Mouse (Mus musculus): ENCODE data around the gene Fam234a.
A peak's percentile ranks its signal among the peaks of the same experiment; 100 is the strongest.
"Not testable (repeated sequence)": the region's sequence is repeated elsewhere in the genome, so short reads cannot be mapped to it uniquely, and the experiment has no call there.

Gene Fam234a

DNA sequence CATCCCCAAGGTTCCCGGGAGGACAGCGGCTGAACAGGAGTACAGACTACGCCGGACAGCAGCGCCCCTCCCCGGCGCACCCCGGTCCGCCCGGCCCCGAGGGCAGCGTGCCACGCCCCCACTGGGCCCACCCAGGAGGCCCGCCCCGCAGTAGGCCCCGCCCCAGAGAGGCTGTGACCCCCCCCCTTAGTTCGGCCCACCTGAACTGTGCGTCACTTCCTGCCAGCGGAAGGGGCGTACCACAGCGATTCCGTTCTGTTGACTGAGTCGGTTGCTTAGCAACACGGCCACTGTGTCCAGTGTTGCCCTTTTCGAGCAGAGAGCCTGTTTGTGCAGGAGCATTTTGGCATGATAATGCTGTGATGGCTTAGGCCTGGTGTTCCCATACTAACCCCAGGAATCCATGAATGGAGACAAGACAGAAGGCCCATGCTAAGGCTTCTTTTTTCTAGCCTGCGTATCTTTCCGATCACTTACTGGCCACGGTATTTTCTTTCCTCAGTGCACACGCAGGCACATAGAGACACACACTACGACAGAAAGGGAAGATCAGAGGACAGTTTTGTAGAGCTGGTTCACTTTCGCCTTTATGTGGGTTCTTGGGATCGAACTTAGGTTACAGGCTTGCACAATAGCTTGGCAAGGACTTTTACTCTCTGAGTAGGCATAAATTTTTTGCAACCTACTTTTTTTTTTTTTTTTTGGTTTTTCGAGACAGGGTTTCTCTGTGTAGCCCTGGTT lies at the start of gene Fam234a:
Fam234a (minus strand) TSS at position 142 of the 741 bp plus-strand sequence.
- peak; percentile 95 for ATAC-seq (ENCODE audit: low TSS enrichment)

- ATAC-seq (ENCODE audit: low TSS enrichment) = no peak
Measured at GRCm38 (mm10) chr17:26289475-26289874, 45.4 kb upstream of the Fam234a start.

DNA sequence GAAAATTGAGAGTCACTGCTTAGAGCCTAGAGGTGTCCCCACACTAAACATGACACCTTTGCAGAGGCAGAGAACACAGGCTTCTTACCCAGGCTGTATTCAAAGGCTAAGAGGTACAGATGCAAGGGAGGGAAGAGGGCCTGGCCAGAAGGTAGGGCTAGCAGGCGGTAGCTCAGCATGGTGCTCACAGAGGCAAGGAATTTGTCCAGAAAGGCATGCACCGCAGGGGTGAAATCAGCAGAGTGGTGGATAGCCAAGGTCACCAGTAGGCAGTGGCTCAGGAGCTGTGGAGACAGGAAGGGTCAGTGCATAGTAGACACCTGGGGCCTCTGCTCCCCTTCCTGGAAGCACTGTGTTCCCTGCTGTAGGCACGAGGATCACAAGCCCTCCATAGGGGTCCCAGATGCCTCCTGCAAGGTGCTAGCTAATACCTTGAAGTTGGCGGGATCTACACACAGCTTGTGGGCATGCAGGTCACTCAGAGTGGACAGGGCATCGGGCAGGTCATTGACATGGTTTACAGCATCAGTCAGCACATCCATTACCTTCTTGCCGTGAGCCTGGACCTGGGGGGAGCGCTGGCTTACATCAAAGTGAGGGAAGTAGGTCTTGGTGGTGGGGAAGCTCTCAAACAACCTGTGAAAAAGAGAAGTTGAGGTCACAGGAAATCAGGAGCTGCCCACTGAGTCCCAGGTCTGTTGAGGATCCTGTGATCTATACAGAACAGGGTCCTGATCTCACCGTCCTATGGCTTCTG lies 42.3 kb upstream of the Fam234a start:
- ATAC-seq (ENCODE audit: low TSS enrichment) = no peak

DNA sequence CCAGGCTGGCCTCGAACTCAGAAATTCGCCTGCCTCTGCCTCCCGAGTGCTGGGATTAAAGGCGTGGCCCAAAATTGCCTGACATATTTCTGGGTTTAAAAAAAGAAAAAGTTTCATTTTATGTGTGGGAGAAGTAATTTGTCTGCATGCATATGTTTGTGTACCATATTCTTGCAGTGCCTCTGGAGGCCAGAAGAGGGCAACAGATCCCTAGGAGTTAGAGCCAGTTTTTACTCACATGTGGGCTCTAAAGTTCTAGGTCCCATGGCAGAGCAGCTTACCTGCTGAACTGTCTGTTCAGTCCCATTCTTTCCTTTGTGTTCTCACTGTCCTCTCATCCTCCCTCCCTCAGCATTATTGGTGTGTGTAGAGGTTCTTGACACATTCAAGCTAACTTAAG lies 32.7 kb upstream of the Fam234a start:
- ATAC-seq (ENCODE audit: low TSS enrichment) = no peak

DNA sequence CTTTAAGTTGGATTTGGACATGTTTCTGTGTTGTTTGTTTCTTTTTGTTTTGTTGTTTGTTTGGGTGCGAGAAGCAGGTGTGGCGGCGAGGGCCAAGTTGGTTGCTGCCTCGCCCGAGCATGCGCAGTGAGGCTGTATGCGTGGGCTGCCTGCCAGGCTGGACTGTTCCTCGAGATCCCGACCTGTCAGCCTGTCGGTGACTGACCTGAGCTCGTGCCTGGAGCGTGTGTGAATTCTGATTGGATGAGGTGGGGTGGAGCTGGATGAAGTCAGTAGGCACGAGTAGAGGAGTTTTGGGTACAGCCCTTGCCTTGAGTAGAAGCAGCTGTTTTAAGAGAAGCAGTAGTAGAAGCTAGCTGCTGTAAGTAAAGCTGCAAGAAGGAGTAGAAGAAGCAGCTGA lies 31.9 kb upstream of the Fam234a start:
- no peak for ATAC-seq (ENCODE audit: low TSS enrichment)

DNA sequence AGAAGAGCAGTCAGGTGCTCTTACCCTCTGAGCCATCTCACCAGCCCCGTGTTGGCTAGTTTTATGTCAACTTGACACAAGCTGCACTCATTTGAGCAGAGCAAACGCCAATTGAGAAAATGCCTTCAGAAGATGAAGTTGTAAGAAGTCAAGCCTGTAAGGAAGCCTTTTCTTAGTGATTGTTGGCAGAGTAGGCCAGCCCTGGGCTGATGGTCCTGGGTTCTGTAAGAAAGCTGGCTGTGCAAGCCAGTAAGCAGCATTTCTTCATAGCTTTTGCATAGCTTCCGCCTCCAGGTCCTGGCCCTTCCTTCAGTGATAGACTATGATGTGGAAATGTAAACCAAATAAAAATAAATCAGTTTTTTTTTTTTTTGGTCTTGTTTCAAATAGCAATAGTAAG lies 28.5 kb upstream of the Fam234a start:
- no peak for ATAC-seq (ENCODE audit: low TSS enrichment)

GRCm38 (mm10) chr17:26269577-26269976 lies 25.5 kb upstream of the Fam234a start:
- ATAC-seq (ENCODE audit: low TSS enrichment) = not testable (repeated sequence)

DNA sequence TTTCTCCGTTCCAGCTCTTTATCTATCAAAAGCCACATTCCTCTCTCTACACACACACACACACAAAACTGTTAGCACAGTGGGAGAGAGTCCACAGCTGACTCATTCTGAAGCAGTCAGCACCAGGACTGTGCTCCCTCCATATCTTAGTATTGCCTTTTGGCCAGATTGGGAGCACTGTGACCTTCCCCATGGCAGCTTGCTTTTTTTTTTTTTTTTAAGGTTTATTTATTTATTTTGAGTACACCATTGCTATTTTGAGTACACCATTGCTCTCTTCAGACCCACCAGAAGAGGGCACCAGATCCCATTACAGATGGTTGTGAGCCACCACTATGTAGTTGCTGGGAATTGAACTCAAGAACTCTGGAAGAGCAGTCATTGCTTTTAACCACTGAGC lies 24.8 kb upstream of the Fam234a start:
- no peak for ATAC-seq (ENCODE audit: low TSS enrichment)

DNA sequence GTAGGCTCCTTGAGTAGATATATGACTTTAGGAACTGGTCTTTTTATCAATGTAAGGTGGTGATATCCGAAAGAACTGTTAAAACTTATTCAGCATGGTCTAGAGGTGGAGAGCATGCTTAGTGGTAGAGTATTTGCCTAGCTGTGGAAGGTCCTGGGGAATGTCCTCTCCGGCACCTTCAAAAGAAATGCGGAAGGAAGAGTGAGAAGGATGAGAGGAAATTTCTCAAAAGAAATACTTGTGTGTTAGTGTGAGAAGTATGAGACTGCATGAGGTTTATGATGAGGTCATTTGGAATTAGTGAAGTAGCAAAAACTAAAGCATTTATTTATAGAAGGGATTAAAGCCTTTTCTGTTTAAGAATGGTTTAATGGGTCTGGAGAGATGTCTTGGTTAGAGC lies 18.3 kb upstream of the Fam234a start:
- no peak for ATAC-seq (ENCODE audit: low TSS enrichment)

DNA sequence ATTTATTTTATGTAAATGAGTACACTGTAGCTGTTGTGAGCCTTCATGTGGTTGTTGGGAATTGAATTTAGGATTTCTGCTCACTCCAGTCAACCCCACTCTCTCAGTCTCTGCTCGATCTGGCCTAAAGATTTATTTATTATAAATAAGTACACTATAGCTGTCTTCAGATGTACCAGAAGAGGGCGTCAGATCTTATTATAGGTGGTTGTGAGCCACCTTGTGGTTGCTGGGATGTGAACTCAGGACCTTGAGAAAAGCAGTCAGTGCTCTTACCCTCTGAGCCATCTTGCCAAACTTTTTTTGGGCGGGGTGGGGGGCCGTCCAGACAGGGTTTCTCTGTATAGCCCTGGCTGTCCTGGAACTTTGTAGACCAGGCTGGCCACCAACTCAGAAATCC lies 17.8 kb upstream of the Fam234a start:
- ATAC-seq (ENCODE audit: low TSS enrichment) = no peak

GRCm38 (mm10) chr17:26255313-26255712 lies 11.3 kb upstream of the Fam234a start:
- no peak for ATAC-seq (ENCODE audit: low TSS enrichment)

- no peak for ATAC-seq (ENCODE audit: low TSS enrichment)
Measured at GRCm38 (mm10) chr17:26253399-26253798, 9.4 kb upstream of the Fam234a start.

DNA sequence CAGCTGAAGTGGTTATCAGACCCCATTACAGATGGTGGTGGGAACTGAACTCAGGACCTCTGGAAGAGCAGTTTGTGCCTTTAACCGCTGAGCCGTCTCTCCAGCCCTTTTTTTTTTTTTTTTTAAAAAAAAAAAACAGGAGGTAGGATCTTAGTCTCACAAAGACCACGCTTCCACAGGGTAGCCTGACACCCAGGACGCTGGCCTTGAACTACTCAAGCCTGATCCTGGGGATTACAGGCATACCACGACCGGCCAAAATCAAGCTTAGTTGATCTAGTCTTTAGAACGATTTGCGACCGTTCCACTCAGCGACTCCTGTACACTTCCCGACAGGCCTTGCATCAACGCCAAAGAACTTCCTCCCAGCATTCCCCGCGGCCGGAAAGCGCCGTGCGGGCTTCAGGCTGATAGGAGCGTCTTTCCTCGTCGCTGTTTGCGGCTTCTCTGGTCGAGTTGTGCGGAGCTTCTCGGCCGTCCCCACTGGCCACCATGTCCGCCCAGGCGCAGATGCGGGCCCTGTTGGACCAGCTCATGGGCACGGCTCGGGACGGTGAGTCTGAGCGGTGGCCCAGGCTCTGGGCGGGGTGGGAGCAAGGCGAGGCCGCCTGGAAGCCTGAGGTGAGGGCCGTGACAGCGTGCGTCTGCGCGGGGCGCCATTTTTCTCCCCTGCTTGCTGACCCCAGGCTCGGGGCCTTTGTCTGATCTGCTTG lies 8.7 kb upstream of the Fam234a start, which contains the start of gene Luc7l:
Luc7l (plus strand) TSS at position 358 of the 713 bp plus-strand sequence.
- peak; percentile 98 for ATAC-seq (ENCODE audit: low TSS enrichment)

GRCm38 (mm10) chr17:26251886-26252538 lies 8.0 kb upstream of the Fam234a start:
- no peak for ATAC-seq (ENCODE audit: low TSS enrichment)

- ATAC-seq (ENCODE audit: low TSS enrichment) = peak; percentile 60
Measured at GRCm38 (mm10) chr17:26243471-26244100, 456 bp downstream of the Fam234a start.

DNA sequence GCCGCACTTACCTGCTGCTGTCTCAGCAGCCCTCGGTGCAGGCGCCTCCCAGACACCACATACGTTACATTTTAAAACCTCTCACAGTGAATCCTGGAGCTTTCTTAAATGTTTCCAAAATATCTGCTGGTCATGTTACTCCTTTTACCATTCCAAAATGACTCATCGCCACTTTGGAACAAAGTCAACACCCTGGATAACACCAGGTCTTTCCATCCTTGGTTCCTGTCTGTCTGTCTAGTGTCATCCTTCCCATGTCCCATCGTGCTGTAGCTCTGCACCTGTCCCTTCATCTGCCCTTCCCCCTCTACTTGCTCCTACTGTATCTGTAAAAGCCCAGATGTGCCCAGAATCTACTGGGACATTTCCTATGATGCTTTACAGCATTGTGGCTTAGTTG lies 3.1 kb downstream of the Fam234a start:
- no peak for ATAC-seq (ENCODE audit: low TSS enrichment)

DNA sequence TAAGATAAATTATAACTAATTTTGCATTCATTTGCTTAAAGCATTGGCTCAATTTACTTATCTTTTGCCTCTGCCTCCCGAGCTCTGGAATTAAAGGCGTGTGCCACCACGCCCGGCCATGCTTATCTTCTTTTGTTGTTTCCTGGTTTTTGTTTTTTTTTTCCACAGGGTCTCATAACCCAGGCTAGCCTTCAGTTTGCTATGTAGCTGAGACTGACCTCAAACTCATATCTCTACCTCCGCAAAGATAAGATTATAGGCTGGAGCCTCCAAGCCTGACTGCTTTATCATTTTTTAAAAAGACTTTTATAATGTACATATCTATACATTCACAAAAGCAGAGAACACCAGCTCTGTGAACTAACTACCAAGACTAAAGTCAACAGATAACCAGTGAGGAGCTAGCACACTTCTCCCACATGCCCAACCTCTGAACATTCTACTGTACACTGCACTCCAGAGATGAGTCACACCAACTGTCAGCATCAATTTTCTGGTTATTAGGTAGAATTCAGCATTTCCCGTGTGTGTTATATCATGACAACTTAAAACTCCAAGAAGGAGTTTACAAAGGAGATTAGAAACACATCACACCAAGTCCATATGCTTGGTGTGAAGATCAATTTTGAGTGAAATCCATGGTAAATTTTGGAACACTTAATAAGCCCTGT lies 3.8 kb downstream of the Fam234a start:
- ATAC-seq (ENCODE audit: low TSS enrichment) = no peak

DNA sequence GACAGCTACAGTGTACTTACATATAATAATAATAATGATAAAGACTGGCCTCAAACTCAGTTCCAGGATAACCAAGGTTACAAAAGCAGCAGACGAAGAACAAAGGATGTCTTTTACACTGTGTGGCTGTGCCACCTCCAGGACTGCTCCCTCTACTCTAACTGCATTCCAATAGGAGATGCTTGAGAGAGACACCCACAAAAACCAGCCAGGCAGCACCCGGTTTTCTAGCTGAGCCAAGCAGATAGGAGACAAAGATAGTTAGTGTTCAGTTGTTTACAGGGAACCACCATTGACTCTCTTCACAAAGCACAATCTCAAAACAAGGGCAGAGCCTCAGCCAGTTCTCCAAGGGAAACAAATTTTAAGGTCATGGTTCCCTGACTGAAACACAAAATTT lies 4.5 kb downstream of the Fam234a start:
- ATAC-seq (ENCODE audit: low TSS enrichment) = no peak

DNA sequence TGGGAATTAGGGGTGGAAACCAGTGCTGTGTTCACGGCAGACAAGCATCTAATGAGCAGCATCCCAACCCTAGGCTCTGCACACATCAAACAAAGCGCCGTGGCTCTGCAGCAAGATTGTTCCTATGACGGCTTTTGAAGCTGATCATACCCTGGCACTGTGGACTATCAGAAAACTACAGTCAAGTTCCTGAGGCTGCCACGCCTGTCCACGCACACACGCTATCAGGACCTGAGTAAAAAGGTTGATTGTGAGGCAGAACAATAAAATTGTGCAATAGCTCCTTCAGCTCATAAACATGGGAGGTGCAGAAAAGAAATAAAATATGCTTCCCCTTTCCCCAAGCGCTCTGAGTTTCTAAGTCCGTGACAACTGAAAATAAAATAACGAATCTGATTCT lies 6.4 kb downstream of the Fam234a start:
- ATAC-seq (ENCODE audit: low TSS enrichment) = no peak

DNA sequence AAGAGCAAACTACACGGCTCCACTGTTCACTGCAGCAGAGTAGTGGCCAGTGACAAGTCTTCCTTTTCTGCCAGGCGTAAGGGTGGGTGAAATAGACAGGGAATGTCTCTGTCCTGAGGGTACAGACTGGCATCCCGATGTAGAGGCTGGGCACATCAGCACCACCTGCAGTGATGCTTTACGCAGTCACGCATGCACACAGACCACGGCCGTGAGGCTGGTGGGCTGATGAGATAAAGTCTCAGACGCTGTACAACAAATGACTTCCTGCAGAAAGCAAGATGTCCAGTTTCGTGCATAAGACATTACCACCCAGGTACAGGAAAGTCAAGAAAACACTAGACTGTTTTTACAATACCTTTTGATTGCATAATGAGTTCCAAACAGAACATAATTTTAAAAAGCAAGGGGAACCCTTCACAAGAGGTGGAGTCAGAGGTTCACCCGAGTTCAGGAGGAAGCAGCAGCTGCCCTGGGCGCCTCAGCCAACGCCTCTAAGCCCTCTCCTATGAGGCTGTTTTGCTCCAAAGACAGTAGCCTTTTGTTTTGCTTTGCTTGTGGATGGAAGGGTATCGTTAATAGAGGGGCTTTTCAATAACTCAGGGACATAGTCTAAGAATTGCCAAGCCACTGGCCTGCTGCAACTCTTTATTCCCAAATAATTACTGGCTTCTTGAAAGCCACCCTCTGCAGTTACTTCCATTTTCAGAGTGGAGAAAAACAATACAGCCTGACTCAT lies 8.8 kb downstream of the Fam234a start:
- no peak; the same call in 1 of the 2 replicates for ATAC-seq (ENCODE audit: low TSS enrichment)
